Mouse (Mus musculus) spleen, adult 10 weeks (tissue): ENCODE results near the gene Ski. TPM values are rescaled to one million over a fixed set of nuclear protein-coding genes. Genes with fewer than 3 reads are reported as not detected.

Experiments used
- polyA plus RNA-seq: library from polyadenylated mRNA; stranded (reverse); fragments of 350-450 nt; fragmentation: Illumina TruSeq; extraction: RNeasy Lipid Tissue Mini Kit (QIAGEN cat#74804); gene quantifications from one replicate; pipeline ENCODE4 v1.2.3, GENCODE M21; 2015; ENCODE audit warnings: low replicate concordance; ENCODE audit not compliant: insufficient read depth

Gene Ski
- polyA plus RNA-seq = 31.9 TPM

GRCm38 (mm10) chr4:155222552-155222840 is at the start of gene Ski:
TSS of gene Ski (minus strand) at chr4:155222592.

DNA sequence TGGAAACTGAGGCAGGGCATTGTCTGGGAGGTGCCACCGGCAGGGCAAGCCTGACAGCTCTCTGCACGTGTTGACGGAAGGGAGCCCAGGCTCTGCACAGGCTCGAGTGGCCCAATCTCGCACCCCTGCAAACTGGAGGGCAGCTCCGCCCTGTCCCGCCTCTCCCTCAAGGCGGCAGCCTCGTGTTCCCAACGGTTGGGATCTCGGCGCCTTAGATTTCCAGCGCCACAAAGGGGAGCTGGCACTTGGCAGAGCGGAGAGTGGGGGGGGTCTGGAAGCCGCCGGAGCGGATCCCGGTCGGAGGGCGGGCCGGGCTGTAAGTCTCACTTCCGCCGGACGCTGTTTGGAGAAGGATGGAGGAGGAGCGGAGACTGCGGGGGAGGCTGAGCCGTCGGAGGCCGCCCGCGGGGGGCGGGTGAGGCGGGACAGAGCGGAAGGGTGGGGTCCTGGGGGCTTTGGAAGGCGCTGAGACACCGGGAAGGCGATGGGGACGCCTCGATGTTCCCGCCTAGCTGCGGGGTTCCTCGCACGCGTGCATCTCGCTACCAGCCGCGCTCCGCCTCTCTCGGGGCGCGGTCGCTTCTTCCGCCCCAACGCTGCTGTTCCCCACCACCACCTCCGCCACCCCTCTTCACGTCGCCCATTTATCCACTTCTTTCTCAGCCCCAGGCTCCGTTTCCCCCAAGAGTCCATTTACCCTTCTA is 27.4 kb upstream of the Ski start, which contains the start of gene Faap20:
TSS of gene Faap20 (plus strand) at position 155 of the 704 bp plus-strand sequence.

Other genes starting within 250 kb of the Ski start
- not detected for gene Plch2, start 165.8 kb downstream of the Ski start, polyA plus RNA-seq
- gene Pex10, start 155.6 kb downstream of the Ski start, polyA plus RNA-seq = 6.9 TPM
- 127 TPM for gene Rer1, start 136.2 kb downstream of the Ski start, polyA plus RNA-seq
- gene Morn1, start 136.0 kb downstream of the Ski start, polyA plus RNA-seq = 1.4 TPM
- gene Faap20, start 27.2 kb upstream of the Ski start, polyA plus RNA-seq = 26.3 TPM
- 2.2 TPM for gene Prkcz, start 138.8 kb upstream of the Ski start, polyA plus RNA-seq
- 0.12 TPM for gene Gabrd, start 175.5 kb upstream of the Ski start, polyA plus RNA-seq
- gene Cfap74, start 186.6 kb upstream of the Ski start, polyA plus RNA-seq = 1.6 TPM
- not detected for gene Tmem52, start 246.5 kb upstream of the Ski start, polyA plus RNA-seq